Mouse (Mus musculus) layer of hippocampus, postnatal 10 days (tissue): ENCODE measurements at regions not wholly inside any gene's neighbourhood (a gene's known extent, or its start where the extent isn't known, plus 50 kb on each side); places are given as distances from the start of the nearest gene placed in this dataset.

Experiments used
- DNase-seq, 2 experiments: peaks; one replicate each; pipeline ENCODE4 v3.0.0; 2021; ENCODE audit warnings: low spot score in 2 of 2

DNA sequence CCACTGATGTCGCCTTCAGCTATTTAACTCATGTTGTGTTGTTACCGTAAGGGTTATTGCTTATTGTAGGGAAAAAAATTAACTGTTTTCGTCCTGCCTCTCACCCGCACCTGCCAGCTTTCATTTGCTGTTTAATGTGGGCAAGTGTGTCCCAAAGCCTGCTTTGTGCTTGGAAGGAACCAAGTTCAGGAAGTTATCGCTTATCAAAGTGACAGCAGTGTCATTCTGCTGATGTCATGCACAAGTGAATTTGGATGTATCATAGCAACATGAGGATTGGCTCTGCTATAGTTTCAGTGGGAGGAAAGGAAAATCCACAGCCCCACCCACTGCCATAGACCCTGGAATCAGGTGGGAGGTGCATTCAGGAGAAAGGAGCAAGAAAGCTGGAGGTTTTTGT is 276.5 kb downstream of the Rnf144b start:
- no peak for DNase-seq

DNA sequence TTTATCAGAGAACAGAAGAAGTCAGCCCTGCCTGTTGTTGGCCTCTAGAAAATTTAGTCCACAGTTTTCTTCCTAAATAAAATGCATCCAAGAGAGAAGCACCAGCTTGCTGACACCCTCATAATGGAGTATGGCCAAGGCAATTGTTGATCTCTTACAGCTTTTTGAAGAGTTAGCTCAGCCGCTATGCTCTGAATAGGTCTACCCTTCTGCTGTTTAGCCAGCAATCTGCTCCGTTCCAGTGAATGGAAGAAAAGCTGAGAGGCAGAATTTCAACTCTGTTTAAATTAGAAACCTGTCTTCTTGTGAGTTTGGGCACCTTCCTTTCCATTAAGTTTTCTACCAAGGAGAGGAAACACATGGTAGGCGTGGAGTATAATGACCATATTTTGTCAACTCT is 290.8 kb downstream of the Rnf144b start:
- DNase-seq = peak in 1 of 2 experiments; percentile 15

DNA sequence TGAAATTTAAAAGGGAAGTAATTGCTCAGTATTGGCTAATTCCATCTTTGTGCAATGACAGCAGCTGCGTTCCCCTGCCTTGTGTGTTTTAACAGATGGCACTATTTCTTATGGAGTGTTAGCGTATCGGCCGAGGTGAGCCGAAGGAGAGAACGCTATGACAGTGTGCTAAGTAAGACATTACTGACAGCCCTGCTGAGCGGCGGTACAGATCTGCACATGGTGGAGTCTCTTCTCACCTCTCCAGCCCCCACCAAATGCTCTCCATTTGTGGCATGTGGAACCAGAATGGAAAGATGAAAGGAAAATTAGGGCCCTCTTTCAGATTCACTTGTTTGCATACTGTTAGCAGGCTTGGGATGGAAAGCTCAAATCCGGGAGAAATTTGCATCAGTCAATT is 291.5 kb downstream of the Rnf144b start:
- peak; percentile 26 to 27 for DNase-seq

DNA sequence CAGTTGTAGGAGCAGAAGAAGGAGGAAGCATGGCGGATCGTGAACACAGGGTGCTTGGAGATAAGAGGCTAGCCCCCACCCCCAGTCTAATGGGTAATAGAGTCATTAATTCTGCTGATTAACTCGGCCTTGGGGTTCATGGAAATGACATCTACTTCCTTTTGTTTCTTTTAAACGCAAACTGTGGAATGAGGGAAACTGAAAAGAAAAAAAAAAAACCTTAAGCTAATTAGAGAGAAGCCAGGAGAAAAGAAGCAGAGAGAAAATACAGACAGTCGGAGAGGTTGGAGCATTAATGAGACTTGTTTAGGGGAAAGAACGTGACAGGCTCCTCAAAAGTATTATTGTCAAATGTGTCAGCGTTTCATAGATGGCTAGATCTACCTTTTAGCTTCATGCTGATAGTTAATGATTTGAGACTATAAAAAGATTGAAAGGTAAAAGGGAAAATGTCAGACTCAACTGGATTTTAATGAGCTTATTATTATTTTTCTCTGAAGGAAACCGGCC is 307.5 kb downstream of the Rnf144b start:
- no peak for DNase-seq

DNA sequence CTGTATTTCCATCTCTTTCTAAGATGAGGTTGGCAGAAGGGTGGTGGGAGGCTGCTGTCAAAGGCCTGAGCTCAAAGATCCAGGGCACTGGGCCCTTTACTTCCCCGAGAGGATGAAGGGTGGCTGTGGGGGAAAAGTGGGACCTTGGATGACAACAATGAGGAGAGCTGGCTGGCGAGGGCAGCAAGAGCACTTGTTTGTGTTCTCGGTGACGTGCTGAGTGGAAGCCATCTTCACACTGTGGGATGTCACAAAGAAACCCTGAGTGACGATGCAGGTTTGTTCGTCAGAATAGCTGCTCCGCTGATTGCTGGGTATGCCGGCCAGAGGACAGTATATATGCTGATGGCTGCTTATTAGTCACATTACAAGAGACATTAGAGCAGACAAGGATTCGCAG is 308.0 kb downstream of the Rnf144b start:
- DNase-seq = peak in 1 of 2 experiments; percentile 4

DNA sequence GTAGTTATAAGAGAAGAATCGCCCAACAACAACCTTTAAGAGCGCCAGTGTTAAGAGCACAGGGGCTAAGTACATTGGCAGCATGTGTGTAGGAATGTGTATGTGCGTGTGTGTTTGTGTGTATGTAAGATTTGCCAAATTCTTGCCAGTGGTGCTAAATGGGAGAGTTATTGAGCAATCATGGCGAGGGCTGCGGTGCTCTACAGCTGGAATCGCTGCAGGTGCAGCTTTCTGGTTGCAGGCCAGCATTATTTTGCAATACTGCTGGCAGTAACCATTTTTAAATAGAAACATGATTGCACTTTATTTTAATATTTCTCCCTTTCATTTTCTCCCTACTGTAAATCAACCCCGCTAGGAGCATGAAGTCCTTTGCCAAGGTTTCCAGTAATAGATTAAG is 313.2 kb downstream of the Rnf144b start:
- DNase-seq = no peak

DNA sequence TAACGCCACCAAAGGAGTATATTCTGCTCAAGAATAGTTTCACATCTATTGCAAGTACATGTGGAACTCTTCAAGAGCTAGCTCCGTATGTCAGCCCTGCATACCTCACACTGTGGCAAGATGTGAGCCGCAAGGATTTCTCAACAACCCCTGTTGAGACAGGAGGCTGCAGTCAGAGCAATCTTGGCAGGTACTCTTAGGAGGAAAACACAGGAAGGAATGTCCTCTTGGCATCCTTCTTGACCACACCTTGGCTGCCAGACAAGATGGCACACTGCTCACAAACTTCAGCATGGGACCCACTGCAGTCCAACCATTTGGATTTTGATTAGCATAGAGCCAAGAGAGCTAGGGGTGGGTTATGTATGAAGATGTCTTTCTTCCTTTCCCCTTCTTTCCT is 322.4 kb downstream of the Rnf144b start:
- DNase-seq = no peak

DNA sequence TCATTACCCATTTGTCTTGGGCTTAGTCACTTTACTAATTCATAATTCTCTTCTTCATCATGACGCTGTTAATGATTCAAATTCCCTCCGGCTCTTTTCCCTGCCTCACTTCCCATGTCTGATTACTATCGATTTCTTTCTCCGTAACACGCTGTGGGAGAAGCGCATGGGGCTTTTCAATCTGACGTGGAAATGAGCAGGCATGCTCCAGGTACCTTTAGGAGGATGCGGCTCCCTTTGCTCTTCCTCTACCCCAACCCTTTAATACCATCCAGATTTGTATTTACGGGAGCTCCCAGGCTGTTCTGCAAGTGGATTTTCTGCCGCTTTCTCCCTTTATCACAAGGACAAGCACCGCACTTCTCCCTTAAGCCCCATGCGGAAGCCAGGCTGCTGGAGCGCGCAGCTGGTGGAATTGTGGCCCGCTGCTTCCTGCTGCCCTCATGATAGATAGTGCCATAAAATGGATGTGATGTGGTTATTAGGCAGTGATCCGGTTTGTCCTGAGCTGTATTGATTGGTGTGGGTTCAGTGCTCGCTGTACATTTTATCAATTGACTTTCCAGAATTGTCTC is 329.8 kb downstream of the Rnf144b start:
- DNase-seq = no peak

DNA sequence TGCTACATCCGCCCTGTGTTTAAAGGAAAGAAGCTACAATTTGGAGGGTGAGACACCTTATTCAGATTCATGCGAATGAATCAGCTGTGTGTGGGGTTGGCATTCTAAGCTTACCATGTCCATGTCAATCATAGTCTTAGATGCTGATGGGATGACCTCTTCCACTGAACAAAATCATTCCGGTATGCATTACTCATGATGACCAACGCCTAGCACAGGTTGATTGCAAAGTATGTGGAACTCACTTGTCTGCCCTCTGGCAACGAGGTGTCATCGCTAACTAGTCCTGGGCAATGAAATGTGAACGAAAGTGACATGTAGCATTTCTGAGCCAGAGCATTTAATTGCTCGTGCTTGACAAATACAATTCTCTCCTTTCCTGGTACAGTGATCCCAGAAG is 339.7 kb downstream of the Rnf144b start:
- DNase-seq = no peak

DNA sequence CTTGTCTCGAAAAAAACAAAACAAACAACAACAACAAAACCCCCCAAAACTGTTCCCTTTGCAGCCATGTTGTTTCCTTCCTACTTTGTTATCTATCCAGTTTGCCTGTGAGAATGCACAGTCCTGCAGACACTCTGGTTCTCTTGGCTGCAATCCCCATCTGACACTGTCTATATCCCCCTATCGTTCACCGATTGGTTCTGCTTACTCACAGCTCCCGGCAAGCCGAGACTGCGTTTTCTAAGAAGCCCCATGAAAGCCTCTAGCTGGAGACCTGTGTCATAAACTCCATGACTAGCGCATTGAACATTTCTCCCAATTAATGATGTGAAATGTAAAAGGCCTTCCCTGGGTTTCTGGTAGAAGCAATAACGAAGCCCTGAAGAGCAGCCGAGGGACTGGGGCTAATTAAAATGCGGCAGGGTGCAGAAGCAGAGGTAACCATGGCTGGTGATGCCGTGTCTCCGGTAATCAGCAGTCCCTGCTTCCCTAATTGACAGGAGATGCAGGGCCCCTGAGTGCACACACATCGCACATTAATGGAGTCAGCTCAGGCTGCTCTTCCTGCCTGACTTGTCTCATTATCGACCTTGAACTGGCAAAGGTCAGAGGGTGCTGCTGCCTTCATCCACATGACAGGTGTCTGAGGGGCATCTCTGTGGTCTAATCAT is 349.2 kb downstream of the Rnf144b start:
- DNase-seq = no peak

DNA sequence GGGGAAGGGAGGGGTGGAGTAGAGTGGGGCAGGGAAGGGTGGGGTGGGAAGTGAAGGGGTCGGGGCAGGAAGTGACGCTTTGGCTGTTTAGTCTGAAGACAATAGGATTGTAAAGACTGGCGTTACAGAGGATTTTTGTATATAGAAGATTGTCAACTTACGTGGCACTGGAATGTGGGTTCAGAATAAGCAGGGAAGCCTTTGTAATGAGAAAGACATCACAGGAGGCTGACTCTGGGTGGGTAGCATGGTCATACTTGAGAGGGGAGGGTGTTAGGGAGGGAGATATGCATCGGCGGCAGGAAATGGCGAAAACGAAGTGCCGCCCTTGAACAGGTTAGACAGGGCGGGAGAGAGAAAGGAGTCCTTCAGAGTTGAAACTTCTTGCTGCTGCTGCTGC is 357.7 kb downstream of the Rnf144b start:
- DNase-seq = no peak

DNA sequence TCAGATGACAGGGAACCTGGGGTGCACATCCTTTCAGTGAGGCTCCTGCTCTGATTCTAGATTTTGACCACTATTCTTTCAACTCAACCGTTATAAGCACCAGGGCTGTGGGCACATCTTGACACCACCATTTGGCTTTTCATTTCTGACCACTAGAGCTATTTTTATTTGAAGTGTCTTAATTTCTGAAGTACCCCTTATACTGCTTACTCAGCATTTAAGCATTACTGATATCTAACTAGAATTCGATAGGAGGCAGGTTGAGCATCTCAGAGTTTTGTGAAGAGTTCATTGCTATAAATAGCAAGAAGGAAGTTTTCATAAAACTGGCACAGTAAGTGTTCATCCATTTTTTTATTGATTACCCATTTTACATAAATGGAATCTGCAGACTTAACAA is 362.4 kb downstream of the Rnf144b start:
- no peak for DNase-seq

DNA sequence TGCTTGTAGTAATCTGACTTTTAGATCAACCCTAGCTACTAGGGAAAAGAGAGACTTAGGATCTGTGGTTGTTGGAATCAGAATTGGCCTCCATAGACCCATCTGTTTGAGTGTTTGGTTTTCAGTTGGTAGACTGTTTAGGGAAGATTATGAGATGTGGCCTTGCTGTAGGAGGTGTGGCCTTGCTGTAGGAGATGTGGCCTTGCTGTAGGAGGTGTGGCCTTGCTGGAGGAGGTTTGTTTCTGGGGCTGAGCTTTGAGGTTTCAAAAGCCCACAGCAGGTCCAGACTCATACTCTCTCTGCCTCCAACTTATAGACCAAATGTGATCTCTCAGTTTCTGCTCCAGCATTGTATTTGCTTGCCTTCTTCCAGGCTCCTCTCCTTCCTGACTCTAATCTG is 363.7 kb downstream of the Rnf144b start:
- no peak for DNase-seq

DNA sequence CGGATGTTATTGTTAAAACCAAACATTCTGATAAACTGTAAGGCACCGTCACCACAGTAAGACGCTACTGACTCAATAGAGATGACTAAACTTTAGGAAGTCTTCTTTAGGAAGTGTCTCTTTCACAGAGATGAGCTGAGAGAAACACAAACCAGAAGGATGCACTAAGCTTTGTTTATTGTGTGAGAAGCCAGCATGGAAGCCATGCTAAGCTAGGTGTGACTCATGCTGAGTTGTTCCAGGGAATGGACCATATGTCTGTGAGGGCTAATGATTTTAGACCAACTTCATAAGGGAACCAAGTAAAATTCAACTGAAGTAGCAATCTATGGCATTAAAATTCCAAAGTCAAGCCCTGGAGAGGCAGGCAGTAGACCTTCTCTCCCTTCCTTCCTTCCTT is 364.2 kb downstream of the Rnf144b start:
- no peak for DNase-seq

DNA sequence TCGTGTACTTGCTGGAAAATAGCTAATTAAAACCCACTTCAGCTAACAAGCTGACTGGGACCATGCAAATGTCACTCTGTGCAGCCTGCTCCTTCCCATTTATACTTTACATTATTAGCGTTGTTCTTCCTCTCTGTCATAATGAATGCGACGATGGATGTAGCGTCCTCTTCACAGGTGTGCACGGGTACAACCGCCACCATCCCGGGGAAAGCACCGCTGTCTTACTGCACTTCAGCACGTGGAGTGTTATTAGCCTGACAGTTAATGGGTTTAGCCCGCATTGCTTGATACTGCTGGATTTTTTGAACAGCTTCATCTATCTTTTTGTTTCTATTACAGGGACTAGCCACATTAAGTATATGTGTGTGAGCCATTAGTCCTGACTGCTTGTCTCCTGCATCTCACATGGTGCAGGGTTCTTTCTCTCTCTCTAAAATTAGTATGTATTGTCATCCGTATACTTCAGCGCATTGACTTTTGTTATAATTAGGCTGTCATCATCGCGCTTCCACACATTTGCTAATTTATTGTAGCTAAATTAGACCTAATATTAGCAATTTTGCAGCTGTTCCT is 383.0 kb downstream of the Rnf144b start:
- DNase-seq = no peak

DNA sequence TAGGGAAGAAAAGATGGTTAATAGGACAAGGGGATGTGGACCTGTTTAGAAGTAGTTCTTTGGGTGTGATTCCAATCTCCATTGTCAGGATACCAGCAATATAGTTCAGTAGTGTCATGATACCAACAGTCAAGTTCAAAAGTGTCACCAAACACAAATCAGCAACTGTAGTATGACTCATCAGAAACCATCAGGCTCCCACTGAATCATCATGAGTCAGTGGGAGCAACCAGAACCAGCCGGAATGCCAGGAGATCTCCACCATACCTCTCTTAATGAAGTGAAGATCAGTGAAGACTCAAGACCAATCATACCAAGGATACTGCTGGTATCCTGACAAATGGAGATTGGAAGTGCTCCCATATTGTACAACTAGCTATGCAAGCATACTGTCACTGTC is 410.5 kb downstream of the Rnf144b start:
- DNase-seq = no peak

DNA sequence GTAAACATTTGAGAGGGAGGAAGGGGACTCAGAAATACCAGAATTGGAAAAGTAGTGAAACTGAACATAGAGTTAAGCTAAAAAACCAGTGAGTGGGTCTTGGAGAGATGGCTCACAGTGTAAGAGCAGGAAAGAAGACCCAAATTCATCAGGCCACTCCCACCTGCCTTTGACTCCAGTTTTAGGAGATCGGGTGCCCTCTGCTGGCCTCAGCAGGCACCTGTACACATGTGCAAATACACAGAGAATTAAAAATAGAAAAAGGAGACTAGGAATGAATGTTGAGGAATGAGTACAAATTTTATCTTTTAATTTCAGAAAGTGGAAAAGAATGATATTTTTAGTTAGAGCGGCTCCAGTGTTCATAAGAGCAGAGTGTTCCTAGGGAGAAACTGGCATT is 414.7 kb downstream of the Rnf144b start:
- no peak for DNase-seq

DNA sequence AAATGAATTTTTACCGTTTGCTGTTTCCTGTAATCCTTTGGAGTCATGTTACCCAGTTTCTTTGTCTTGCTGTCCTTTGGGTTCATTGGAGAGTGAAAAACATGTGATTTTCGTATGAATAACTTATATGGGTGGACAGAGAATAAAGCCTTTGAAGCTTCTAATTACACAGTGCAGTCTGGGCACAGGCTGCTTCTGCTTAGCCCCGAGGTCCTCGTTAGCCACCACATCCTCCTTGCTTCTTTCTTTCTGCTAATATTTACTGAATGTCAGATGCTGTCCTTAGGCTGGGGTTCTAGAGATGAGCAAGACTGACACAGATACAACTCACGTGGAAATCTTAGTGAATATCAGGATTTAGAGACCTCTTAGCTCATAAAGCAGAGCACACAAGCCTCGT is 427.2 kb downstream of the Rnf144b start:
- no peak for DNase-seq

DNA sequence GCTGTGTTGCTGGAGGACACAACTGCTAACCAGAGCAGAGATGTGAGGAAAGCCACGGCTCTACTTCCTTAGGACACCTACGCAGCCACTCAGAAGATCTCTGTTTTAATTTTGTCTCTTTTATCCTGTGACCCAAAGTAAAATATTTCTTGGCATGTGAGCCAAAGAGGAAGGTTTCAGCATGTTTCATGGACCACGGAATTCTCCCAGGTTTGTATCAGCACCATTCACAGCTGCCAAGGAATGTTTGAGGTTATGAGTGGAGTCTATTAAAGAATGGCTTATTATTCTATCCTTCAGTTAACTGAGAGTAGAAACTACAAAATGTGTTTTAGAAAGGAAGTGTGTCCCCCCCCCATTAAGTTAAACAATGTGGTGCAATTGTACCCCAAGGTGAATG is 429.8 kb downstream of the Rnf144b start:
- no peak for DNase-seq

DNA sequence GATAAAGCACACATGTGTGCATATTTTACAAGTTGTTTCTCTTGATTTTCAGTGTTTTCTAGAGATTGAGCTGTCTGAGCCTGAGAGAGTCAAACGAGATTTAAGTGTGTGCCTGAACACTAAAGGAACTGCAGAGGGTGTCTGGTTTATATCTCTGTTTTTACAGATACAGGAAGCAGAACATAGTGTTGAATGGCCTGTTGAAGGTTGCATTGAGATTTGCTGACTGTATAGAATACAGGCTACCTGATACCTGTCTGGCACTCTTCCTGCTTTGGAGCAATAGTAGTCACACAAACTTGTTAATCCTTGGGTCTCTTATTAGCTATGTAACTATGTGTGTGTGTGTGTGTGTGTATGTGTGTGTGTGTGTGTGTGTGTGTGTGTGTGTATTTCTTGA is 431.7 kb downstream of the Rnf144b start:
- no peak for DNase-seq

DNA sequence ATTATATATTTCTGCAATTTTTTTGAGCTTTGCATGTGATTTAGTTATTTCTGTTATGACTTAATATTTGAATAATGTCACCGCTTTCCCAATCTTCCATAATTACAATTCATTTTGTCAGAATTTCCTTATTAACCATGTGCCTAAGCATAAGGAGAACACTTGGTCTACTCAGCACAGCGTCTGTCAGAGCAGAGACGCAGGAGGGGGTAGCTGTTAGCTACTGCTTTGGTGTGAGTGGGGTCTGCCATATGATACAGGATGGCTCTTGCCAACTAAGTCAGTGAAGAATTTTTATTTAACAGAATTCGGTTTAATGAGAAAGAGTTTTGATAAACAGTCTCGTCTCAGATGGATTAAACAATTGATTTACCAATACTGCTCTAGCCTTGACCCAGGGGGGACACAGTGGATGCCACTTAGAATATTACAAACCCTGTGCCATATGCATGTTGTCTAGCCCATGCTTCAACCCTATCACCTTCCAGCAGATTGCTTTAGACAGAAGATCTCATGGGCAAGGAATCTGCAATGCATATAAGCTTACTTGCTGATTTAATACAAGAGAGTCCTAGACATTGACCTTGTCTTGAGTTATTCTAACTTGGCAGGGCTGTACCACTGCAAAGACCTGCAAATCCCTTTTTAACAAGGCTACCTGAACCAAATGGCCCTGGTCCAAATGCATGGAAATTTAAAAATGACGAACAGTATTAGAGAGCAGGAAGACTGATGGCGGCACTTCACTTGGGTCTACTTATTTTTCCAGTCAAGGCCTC is 434.9 kb downstream of the Rnf144b start:
- DNase-seq = peak in 1 of 2 experiments; percentile 11

DNA sequence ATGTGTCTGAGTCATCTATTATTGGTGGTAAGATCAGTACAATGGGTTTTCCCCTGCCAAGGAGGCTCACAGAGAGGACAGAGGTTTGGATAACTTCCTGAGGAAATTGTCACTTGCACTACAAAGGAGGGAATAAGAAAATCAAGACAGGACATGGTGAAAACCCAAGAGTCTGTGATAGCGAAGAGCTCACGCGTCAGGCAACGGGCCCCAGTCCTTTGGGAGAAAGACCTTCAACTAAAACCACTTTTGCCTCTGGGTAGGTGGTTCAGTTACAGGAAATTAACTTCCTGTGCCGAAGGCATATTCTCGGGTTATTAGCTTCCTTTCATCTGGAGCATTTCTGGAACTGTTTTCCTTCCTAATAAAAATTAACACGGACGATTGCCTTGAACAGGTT is 440.4 kb downstream of the Rnf144b start:
- DNase-seq = no peak
